Mouse (Mus musculus): ENCODE data around the gene Atg101. TPM values are rescaled to one million over a fixed set of nuclear protein-coding genes. Genes with fewer than 3 reads are reported as not detected.
A peak's percentile ranks its signal among the peaks of the same experiment; 100 is the strongest.

Gene Atg101
- polyA plus RNA-seq, 1 experiment from 2014 or later, result 74.4 TPM

DNA sequence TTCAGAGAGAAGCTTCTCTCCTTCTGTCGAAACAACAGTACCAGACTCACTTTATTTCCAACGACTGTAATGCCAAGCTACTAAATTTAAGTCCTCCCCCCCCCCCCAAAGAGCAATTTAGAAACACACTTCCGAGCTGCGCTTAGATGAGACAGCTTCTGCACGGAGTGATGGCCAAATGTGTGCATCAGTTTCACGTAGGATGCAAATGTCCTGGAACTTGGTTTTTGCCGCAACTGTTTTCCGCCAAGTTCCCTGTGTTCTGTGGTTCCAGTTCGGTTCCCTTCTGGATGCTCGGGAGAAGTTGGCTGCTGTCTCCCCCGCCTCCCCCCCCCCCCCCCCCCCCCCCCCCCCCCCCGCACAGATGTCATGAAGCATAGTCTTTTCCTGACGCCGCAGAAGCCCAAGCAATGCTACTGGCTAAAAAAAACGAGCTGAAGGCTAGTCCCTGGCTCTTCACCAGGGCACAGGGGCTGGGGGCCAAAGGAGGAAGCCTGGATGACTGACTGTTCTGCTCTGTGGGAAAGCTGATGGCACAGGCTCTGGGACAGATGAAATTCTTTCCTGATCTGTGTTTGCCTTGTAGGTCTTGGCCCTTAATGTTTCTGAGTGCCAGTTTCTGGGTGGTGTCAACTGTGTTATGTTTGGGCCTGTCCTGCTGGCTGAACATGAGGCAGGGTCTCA is 27.2 kb downstream of the Atg101 start:
- WGBS, result 64% methylated on average over 14 of the region's 15 CpGs
- Histone ChIP-seq H3K9me3 (ENCODE audit: control insufficient read depth, low read length) (no peaks in the 10 kb centered on the region), H3K9ac (ENCODE audit: low read length) (no peak overlapping the region), H3K27ac (ENCODE audit: low read depth, low read length) (no peak overlapping the region), H3K36me3 (ENCODE audit: control insufficient read depth, insufficient read depth, low read length) (no peaks in the 10 kb centered on the region), H3K27me3 (ENCODE audit: control insufficient read depth, insufficient read depth, low read length) (no peaks in the 10 kb centered on the region), H3K4me1 (ENCODE audit: control insufficient read depth, insufficient read depth, low read length) (no peaks in the 10 kb centered on the region), H3K4me2 (ENCODE audit: low read depth) (no peak overlapping the region), H3K4me3 (ENCODE audit: low read depth, low read length) (no peak overlapping the region)
- ATAC-seq (ENCODE audit: insufficient read depth, low FRiP score, low TSS enrichment), result no peak
- DNase-seq (ENCODE audit: low spot score), result no peak

DNA sequence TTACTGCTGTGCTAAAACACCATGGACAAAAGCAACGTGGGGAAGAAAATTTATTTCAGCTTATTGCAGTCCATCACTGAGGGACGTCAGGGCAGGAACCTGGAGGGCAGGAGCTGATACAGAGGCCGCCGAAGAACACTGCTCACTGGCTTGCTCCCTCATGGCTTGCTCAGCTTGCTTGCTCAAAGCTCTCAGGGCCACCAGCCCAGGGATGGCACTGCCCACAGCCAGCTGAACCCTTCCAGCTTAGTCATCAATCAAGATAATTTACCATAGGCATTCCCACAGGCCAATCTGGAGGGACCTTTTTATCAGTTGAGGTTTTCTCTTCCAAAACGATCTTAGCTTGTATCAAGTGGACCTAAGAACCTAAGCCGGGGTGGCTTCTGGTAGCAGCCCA is 27.9 kb downstream of the Atg101 start:
- Histone ChIP-seq H3K4me3 (ENCODE audit: low read depth, low read length) (no peak overlapping the region), H3K4me2 (ENCODE audit: low read depth) (no peak overlapping the region), H3K9ac (ENCODE audit: low read length) (no peak overlapping the region), H3K27ac (ENCODE audit: low read depth, low read length) (no peak overlapping the region), H3K9me3 (ENCODE audit: control insufficient read depth, low read length) (no peaks in the 10 kb centered on the region), H3K36me3 (ENCODE audit: control insufficient read depth, insufficient read depth, low read length) (no peaks in the 10 kb centered on the region), H3K4me1 (ENCODE audit: control insufficient read depth, insufficient read depth, low read length) (no peaks in the 10 kb centered on the region), H3K27me3 (ENCODE audit: control insufficient read depth, insufficient read depth, low read length) (no peaks in the 10 kb centered on the region)
- ATAC-seq (ENCODE audit: insufficient read depth, low FRiP score, low TSS enrichment), result no peak
- DNase-seq (ENCODE audit: low spot score), result no peak
- 78% methylated on average over 6 of the region's 6 CpGs for WGBS

DNA sequence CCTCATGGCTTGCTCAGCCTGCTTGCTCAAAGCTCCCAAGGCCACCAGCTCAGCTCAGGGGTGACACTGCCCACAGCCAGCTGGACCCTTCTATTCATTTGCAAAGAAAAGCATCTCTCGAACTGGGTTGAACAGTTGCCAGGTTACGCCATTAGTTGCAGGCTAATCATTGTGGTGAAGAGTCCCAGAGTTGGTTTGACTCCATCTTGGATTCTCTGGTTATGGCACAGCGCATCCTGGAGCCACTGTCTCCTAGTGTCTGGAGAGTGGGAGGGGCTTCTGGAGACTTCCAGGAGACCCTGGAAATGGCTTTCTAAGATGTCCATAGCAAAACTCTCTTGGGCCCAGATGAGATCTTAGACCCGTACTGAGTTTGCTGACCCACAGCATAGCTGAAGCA is 31.3 kb downstream of the Atg101 start:
- no peak for DNase-seq (ENCODE audit: low spot score)
- Histone ChIP-seq H3K36me3 (ENCODE audit: control insufficient read depth, insufficient read depth, low read length) (no peaks in the 10 kb centered on the region), H3K27ac (ENCODE audit: low read depth, low read length) (no peak overlapping the region), H3K9me3 (ENCODE audit: control insufficient read depth, low read length) (no peaks in the 10 kb centered on the region), H3K4me3 (ENCODE audit: low read depth, low read length) (no peak overlapping the region), H3K27me3 (ENCODE audit: control insufficient read depth, insufficient read depth, low read length) (no peaks in the 10 kb centered on the region), H3K9ac (ENCODE audit: low read length) (no peak overlapping the region), H3K4me2 (ENCODE audit: low read depth) (no peak overlapping the region), H3K4me1 (ENCODE audit: control insufficient read depth, insufficient read depth, low read length) (no peaks in the 10 kb centered on the region)
- ATAC-seq (ENCODE audit: insufficient read depth, low FRiP score, low TSS enrichment), result no peak
- WGBS, result 88% methylated on average over 4 of the region's 4 CpGs

DNA sequence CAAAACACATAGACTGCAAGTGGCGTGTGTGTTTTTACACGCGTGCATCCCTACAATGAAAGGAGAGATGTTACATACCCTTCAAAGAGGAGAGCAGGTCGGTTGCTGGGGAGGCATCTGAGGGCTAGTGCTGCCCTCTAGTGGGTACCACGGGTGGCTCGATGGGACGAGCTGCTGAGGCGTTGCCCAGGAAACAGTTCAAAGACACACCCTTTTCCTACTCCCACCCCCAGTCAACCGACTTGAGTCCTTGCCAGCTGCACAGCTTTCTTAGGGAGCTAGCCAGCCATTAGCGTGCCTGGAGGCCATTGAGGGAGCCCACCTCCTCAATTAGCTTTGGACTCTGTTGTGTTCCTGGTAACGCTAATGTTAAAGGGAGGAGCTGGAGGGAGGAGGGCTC is 31.8 kb downstream of the Atg101 start:
- H3K27ac ChIP-seq (ENCODE audit: low read depth, low read length), result no peak overlapping the region
- no peak overlapping the region for H3K9ac ChIP-seq (ENCODE audit: low read length)
- peak; percentile 81 for ATAC-seq (ENCODE audit: insufficient read depth, low FRiP score, low TSS enrichment)
- no peaks in the 10 kb centered on the region for H3K9me3 ChIP-seq (ENCODE audit: control insufficient read depth, low read length)
- peak; percentile 88 for DNase-seq (ENCODE audit: low spot score)
- no peaks in the 10 kb centered on the region for H3K4me1 ChIP-seq (ENCODE audit: control insufficient read depth, insufficient read depth, low read length)
- no peaks in the 10 kb centered on the region for H3K27me3 ChIP-seq (ENCODE audit: control insufficient read depth, insufficient read depth, low read length)
- no peak overlapping the region; the same call in 1 of the 2 replicates for H3K4me2 ChIP-seq (ENCODE audit: low read depth)
- H3K4me3 ChIP-seq (ENCODE audit: low read depth, low read length), result no peak overlapping the region
- 6% methylated on average over 11 of the region's 11 CpGs for WGBS
- H3K36me3 ChIP-seq (ENCODE audit: control insufficient read depth, insufficient read depth, low read length), result no peaks in the 10 kb centered on the region

DNA sequence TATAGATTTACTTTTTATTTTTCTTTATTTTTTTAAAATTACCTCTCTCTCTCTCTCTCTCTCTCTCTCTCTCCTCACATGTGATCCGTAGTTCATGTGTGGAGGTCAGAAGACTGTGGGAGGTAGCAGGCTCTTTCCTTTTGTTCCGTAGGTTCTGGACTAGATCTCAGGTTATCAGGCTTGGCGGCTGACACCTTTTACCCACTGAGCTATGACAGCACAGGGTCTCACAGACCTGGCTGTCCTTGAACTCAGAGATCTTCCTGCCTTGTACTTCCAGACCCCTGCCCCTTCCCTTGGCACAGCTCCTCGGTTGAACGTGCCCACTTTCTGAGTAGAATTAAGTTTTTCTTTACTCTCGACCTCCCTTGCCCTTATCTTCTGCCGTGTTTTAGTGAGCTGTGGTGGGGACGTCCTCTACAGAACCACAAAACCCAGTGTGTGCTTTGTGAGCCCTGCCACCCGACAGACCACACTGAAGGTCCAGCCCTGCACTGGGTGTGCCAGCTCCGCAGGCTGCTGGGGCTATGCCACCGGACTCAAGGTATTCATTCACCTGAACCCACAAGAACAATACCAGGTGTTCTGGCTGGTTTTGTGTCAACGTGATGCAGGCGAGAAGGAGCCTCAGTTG is 32.3 kb downstream of the Atg101 start:
- no peaks in the 10 kb centered on the region for H3K9me3 ChIP-seq (ENCODE audit: control insufficient read depth, low read length)
- no peak overlapping the region for H3K27ac ChIP-seq (ENCODE audit: low read depth, low read length)
- no peaks in the 10 kb centered on the region for H3K4me1 ChIP-seq (ENCODE audit: control insufficient read depth, insufficient read depth, low read length)
- ATAC-seq (ENCODE audit: insufficient read depth, low FRiP score, low TSS enrichment) (no peak), DNase-seq (ENCODE audit: low spot score) (no peak)
- no peaks in the 10 kb centered on the region for H3K36me3 ChIP-seq (ENCODE audit: control insufficient read depth, insufficient read depth, low read length)
- no peak overlapping the region for H3K9ac ChIP-seq (ENCODE audit: low read length)
- H3K27me3 ChIP-seq (ENCODE audit: control insufficient read depth, insufficient read depth, low read length), result no peaks in the 10 kb centered on the region
- WGBS, result 66% methylated on average over 13 of the region's 13 CpGs
- no peak overlapping the region for H3K4me2 ChIP-seq (ENCODE audit: low read depth)
- H3K4me3 ChIP-seq (ENCODE audit: low read depth, low read length), result no peak overlapping the region

DNA sequence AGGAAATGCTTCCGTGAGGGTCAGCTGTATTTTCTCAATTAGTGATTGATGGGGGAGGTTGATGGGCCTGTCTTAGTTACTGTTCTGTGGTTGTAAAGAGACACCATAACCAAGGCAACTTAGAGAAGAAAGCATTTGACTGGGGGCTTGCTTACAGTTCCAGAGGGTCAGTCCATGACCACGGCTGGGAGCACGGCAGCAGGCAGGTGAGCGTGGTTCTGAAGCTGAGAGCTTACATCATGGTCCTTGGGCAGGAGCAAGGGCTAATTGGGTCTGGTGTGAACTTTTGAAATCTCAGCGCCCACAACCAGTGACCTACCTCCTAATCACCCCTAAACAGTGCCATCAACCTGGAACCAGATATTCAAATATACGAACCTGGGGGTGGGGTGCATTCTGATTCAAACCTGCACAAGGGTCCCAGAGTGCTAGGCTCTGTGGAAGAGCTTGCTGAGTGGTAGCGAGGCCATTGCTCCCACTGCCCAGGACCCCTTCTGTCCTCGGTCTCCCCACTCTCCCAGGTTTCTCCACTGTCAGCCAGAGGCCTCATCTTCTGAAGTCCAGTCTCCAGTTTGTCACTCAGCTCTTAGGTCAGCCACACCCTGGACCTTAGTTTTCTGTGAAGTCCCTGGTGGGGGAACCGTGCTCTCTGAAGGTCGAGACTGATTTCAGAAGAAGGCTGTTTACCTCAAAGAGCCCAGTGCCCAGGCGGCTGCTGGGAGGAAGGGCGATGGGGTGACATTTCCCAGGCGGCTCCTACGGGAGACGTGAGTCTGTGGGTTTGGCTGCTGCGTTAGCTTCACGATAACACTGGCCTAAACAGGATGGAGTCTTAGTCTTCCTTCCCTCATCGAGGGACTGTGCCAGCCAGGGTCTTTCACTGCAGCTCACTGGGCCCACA is 33.1 kb downstream of the Atg101 start:
- H3K36me3 ChIP-seq (ENCODE audit: control insufficient read depth, insufficient read depth, low read length), result no peaks in the 10 kb centered on the region
- no peaks in the 10 kb centered on the region for H3K9me3 ChIP-seq (ENCODE audit: control insufficient read depth, low read length)
- no peak overlapping the region for H3K4me3 ChIP-seq (ENCODE audit: low read depth, low read length)
- 79% methylated on average over 18 of the region's 18 CpGs for WGBS
- no peaks in the 10 kb centered on the region for H3K4me1 ChIP-seq (ENCODE audit: control insufficient read depth, insufficient read depth, low read length)
- DNase-seq (ENCODE audit: low spot score) (no peak), ATAC-seq (ENCODE audit: insufficient read depth, low FRiP score, low TSS enrichment) (no peak)
- H3K27ac ChIP-seq (ENCODE audit: low read depth, low read length), result no peak overlapping the region
- H3K4me2 ChIP-seq (ENCODE audit: low read depth), result no peak overlapping the region
- H3K27me3 ChIP-seq (ENCODE audit: control insufficient read depth, insufficient read depth, low read length), result no peaks in the 10 kb centered on the region
- no peak overlapping the region for H3K9ac ChIP-seq (ENCODE audit: low read length)

DNA sequence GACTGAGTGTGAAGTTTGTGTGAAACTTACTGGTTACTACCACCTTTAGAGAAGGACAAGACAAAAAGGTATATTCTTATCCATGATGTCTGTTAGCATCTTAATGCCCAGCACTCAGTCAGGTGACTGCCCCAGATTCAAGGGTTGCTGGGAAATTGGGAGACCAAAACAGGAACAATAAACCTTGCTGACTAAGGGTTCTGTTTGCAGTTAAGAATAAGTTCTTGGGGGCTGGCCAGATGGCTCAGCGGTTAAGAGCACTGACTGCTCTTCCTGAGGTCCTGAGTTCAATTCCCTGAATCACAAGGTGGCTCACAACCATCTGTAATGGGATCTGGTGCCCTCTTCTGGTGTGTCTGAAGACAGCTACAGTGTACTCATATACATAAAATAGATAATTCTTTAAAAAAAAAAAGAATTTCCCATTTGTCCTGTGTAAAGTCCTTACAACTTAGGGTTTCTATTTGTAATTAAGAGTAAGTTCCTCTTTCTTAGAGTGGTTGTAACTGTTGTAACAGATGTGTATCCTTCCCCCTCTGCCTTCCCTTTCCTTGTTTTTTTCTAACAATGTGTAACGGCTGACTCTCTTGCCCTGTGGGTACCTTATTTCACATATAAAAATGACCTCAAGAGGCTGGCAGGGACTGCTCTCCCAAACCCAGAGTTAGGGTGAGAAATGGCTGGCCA is 33.9 kb downstream of the Atg101 start:
- Histone ChIP-seq H3K4me3 (ENCODE audit: low read depth, low read length) (no peak overlapping the region), H3K27ac (ENCODE audit: low read depth, low read length) (no peak overlapping the region), H3K36me3 (ENCODE audit: control insufficient read depth, insufficient read depth, low read length) (no peaks in the 10 kb centered on the region), H3K4me2 (ENCODE audit: low read depth) (no peak overlapping the region), H3K4me1 (ENCODE audit: control insufficient read depth, insufficient read depth, low read length) (no peaks in the 10 kb centered on the region), H3K9me3 (ENCODE audit: control insufficient read depth, low read length) (no peaks in the 10 kb centered on the region), H3K27me3 (ENCODE audit: control insufficient read depth, insufficient read depth, low read length) (no peaks in the 10 kb centered on the region), H3K9ac (ENCODE audit: low read length) (no peak overlapping the region)
- DNase-seq (ENCODE audit: low spot score) (no peak), ATAC-seq (ENCODE audit: insufficient read depth, low FRiP score, low TSS enrichment) (no peak)
- 83% methylated on average over 2 of the region's 2 CpGs for WGBS

DNA sequence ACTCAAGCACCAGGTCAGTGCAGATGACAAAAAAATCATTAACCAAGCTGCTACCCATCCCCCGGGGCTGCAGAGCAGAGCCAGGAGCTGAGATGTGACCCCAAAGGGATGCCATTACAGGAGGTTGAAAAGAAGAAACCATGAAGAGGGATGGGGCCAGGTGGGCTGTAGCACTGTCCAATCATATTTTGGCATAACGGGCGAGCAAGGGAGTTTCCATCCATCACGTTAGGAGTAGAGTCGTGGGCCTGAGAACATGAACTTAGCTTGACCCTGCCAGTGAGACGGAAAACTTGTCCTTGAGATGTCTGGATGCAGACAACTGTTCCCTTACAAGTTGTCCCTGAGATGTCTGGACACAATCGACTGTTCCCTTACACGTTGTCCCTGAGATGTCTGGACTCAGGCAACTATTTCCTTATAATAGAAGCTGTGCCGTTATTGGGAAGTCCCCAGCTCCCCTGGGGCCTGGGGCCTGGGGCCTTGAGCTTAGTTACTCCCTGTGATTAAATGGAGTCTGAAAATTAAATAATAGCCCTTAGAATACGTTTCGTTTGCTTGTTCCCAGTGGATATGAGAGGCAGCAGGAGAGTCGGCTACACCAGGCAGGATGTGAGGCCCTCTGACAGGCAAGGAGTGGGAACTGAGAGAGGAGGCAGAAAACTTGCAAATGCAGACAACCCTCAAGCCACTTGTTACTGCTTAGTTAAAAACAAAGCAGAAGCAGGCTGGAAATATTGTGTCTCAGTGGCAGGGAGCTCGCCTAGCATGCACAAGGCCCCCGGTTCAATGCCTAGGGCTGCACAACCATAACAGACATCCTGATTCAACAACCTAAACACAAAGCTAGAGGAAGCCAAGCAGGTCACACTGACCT is 35.1 kb downstream of the Atg101 start:
- ATAC-seq (ENCODE audit: insufficient read depth, low FRiP score, low TSS enrichment) (no peak), DNase-seq (ENCODE audit: low spot score) (no peak)
- H3K4me3 ChIP-seq (ENCODE audit: low read depth, low read length), result no peak overlapping the region
- H3K27ac ChIP-seq (ENCODE audit: low read depth, low read length), result no peak overlapping the region
- no peaks in the 10 kb centered on the region for H3K36me3 ChIP-seq (ENCODE audit: control insufficient read depth, insufficient read depth, low read length)
- no peaks in the 10 kb centered on the region for H3K27me3 ChIP-seq (ENCODE audit: control insufficient read depth, insufficient read depth, low read length)
- H3K4me1 ChIP-seq (ENCODE audit: control insufficient read depth, insufficient read depth, low read length), result no peaks in the 10 kb centered on the region
- no peaks in the 10 kb centered on the region for H3K9me3 ChIP-seq (ENCODE audit: control insufficient read depth, low read length)
- 64% methylated on average over 14 of the region's 14 CpGs for WGBS
- no peak overlapping the region for H3K9ac ChIP-seq (ENCODE audit: low read length)
- H3K4me2 ChIP-seq (ENCODE audit: low read depth), result no peak overlapping the region
